Mouse (Mus musculus) G1E (cell line): ENCODE results near the gene Lgals3bp.

Experiments used
- CTCF ChIP-seq: IDR thresholded peaks from 2 replicates; pipeline ENCODE4 v1.5.1; 2012; ENCODE audit warnings: low read depth, low read length, inconsistent platforms, mixed read lengths
- GATA1 ChIP-seq: IDR thresholded peaks from 2 replicates; pipeline ENCODE4 v1.6.1; 2012; ENCODE audit warnings: borderline replicate concordance, low read length, inconsistent platforms, mixed read lengths
- GATA2 ChIP-seq: IDR thresholded peaks from 2 replicates; pipeline ENCODE4 v1.6.1; 2012; ENCODE audit warnings: low read depth, low read length, inconsistent platforms, borderline replicate concordance
- POLR2AphosphoS5 ChIP-seq: IDR thresholded peaks from 2 replicates; pipeline ENCODE4 v1.6.1; 2012; ENCODE audit warnings: low read depth, low read length, inconsistent platforms; ENCODE audit not compliant: insufficient replicate concordance
- TAL1 ChIP-seq: conservative IDR thresholded peaks from 2 replicates; pipeline ENCODE4 v1.6.1; 2012; ENCODE audit warnings: low read depth, low read length, inconsistent platforms, mixed read lengths

DNA sequence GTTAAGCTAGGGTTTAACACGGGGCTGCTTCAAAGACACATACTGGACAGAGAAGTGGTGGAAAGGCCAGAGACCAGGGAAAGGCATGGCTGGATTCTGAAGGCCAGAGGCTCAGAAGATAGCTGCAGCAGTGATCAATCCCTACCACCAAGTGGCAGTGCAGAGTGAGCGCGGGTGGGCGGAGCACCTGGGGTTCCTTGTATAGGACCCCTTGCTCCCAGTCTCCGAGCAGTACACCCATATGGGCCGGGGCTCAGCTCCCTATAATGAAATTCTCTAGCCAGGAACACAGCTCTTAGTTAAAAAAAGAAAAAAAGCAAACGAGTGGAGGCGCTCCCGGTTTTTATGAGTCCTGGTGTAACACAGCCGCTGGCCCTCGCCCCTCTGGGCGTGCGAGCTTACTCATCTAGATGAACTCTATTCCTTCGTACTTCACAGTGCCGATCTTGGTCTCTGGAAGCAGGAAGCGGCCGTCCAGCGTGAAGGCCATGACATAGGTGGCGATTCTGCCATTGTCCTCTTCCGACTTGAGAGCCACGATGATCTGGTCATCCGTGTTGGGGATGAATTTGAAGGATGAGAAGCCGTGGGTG lies 5.5 kb upstream of the Lgals3bp start:
- no peak for TF ChIP-seq CTCF
- no peak for TF ChIP-seq TAL1
- TF ChIP-seq GATA1: no peak
- no peak for TF ChIP-seq POLR2AphosphoS5
- no peak for TF ChIP-seq GATA2
